Comparison of ENCODE assay signal across 7 mouse cellular contexts in the genomic region with DNA sequence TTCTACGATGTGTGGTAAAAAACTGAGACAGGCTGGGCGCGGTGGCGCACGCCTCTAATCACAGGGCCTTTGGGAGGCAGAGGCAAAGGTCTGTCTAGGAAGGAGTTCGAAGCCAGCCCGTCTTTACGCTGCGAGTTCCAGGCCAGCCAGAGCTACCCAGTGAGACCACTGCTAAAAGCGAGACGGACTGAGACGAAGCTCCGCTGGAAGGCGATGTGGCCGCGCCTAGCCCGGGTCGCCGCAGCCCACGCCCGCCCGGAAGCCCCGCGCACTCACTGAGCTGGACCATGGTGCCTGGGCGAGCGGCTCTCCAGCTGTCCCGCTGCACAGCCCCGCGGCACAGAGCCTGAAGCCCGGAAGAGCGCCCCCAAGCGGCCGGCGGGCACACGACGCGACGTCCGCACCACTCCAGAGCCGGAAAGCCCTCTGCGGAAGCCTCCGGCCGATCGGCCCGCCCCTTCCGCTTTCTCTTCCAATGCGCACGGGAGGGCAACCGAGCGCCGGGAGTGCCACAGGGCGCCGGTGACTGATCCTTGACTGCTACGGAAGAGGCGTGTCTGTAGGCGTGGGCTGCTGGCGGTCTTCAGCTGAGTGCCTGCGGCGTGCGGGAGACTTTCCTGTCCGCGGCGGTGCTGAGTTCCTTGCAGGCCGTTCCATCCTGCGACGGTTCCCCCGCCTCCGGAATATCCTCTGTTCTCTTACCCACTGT. TPM values are rescaled to one million over a fixed set of nuclear protein-coding genes. Genes with fewer than 3 reads are reported as not detected.
DNase-seq lines count a peak whose midpoint lies in the region; ATAC-seq lines count a peak whose summit lies in the region.

Gene Mrps16, minus strand, starts transcription at position 430 of the 709 bp plus-strand sequence.

- peak; percentile 93 for DNase-seq in adrenal gland, postnatal 25 days
- DNase-seq in heart, adult 11 months = peak; percentile 100
- DNase-seq in kidney, adult 18-20 months = peak; percentile 92
- peak; percentile 95 for DNase-seq in limb, embryonic 11.5 days (ENCODE audit: low spot score)
- DNase-seq in midbrain, embryonic 14.5 days = peak; percentile 98
- peak; percentile 89 to 93 for DNase-seq in spleen, adult 18-20 months

- H3K9me3 ChIP-seq in embryonic facial prominence, embryonic 12.5 days = no peaks in the 10 kb centered on the region
- no peaks in the 10 kb centered on the region for H3K9me3 ChIP-seq in limb, embryonic 11.5 days (ENCODE audit: control insufficient read depth, low read length)
- no peaks in the 10 kb centered on the region for H3K9me3 ChIP-seq in midbrain, embryonic 14.5 days (ENCODE audit: control insufficient read depth, low read length)

- peak within 1 kb of the TSS; percentile 88 for H3K27ac ChIP-seq in embryonic facial prominence, embryonic 12.5 days
- peak within 1 kb of the TSS; percentile 73 for H3K27ac ChIP-seq in limb, embryonic 11.5 days (replicated peaks; ENCODE audit: low read depth, low read length)
- peak within 1 kb of the TSS; percentile 86 for H3K27ac ChIP-seq in midbrain, embryonic 14.5 days (replicated peaks; ENCODE audit: low read depth, low read length)

- H3K4me1 ChIP-seq in embryonic facial prominence, embryonic 12.5 days = 0 out of 2 replicates have a peak, but pooled peaks cover 3% of the 10 kb centered on the region
- 0 out of 2 replicates have a peak, but pooled peaks cover 2% of the 10 kb centered on the region for H3K4me1 ChIP-seq in limb, embryonic 11.5 days (ENCODE audit: control insufficient read depth, insufficient read depth, low read length)
- peaks cover 4% of the 10 kb centered on the region for H3K4me1 ChIP-seq in midbrain, embryonic 14.5 days (ENCODE audit: control insufficient read depth, insufficient read depth, low read length)

- peaks cover 14% of the 10 kb centered on the region for H3K36me3 ChIP-seq in embryonic facial prominence, embryonic 12.5 days
- H3K36me3 ChIP-seq in limb, embryonic 11.5 days (ENCODE audit: control insufficient read depth, insufficient read depth, low read length) = peaks cover 4% of the 10 kb centered on the region
- peaks cover 7% of the 10 kb centered on the region for H3K36me3 ChIP-seq in midbrain, embryonic 14.5 days (ENCODE audit: control insufficient read depth, insufficient read depth, low read length)

- 1% methylated on average over 65 of the region's 68 CpGs for WGBS in embryonic facial prominence, embryonic 12.5 days
- under 1% methylated on average over 67 of the region's 68 CpGs for WGBS in limb, embryonic 11.5 days
- WGBS in midbrain, embryonic 14.5 days = under 1% methylated on average over 68 of the region's 68 CpGs

- H3K4me3 ChIP-seq in embryonic facial prominence, embryonic 12.5 days = peak within 1 kb of the TSS; percentile 84
- H3K4me3 ChIP-seq in limb, embryonic 11.5 days (ENCODE audit: low read depth, low read length) = peak within 1 kb of the TSS; percentile 74
- peak within 1 kb of the TSS; percentile 82 for H3K4me3 ChIP-seq in midbrain, embryonic 14.5 days (replicated peaks; ENCODE audit: low read depth, low read length)

- ATAC-seq in embryonic facial prominence, embryonic 12.5 days (ENCODE audit: insufficient number of reproducible peaks, insufficient read depth, low FRiP score, low TSS enrichment) = peak; percentile 92
- peak; percentile 96 for ATAC-seq in limb, embryonic 11.5 days (ENCODE audit: insufficient number of reproducible peaks, low FRiP score, low TSS enrichment, low read depth)
- peak; percentile 94 for ATAC-seq in midbrain, embryonic 14.5 days (ENCODE audit: low FRiP score, low TSS enrichment)

- no peaks in the 10 kb centered on the region for H3K27me3 ChIP-seq in embryonic facial prominence, embryonic 12.5 days
- H3K27me3 ChIP-seq in limb, embryonic 11.5 days (ENCODE audit: control insufficient read depth, insufficient read depth, low read length) = no peaks in the 10 kb centered on the region
- no peaks in the 10 kb centered on the region for H3K27me3 ChIP-seq in midbrain, embryonic 14.5 days (ENCODE audit: control insufficient read depth, insufficient read depth, low read length)

- H3K9ac ChIP-seq in embryonic facial prominence, embryonic 12.5 days = peak within 1 kb of the TSS; percentile 86
- peak within 1 kb of the TSS; percentile 83 for H3K9ac ChIP-seq in limb, embryonic 11.5 days (ENCODE audit: low read length)
- H3K9ac ChIP-seq in midbrain, embryonic 14.5 days (replicated peaks; ENCODE audit: low read length) = peak within 1 kb of the TSS; percentile 82

- H3K4me2 ChIP-seq in embryonic facial prominence, embryonic 12.5 days (replicated peaks) = peak within 1 kb of the TSS; percentile 57
- peak within 1 kb of the TSS; percentile 57 for H3K4me2 ChIP-seq in limb, embryonic 11.5 days (ENCODE audit: low read depth, severe bottlenecking)
- peak within 1 kb of the TSS; percentile 64 for H3K4me2 ChIP-seq in midbrain, embryonic 14.5 days (ENCODE audit: low read length)

RNA-seq across cellular contexts. Expression of gene Mrps16, which starts in this region (rescaled TPM):
- total RNA-seq in adrenal gland, postnatal 25 days (2021) = 51.0 and 53.3 TPM in 2 replicates
- 87.4 and 91.6 TPM in 2 replicates for polyA plus RNA-seq in embryonic facial prominence, embryonic 12.5 days (2016; fragmentation: Nextera tagmentation; extraction: Ambion mirVana)
- polyA plus RNA-seq in limb, embryonic 11.5 days (2014; fragmentation: Nextera tagmentation; extraction: Ambion mirVana) = 82.0 and 86.3 TPM in 2 replicates
- polyA plus RNA-seq in midbrain, embryonic 14.5 days (2014; fragmentation: Nextera tagmentation; extraction: Ambion mirVana) = 62.8 and 68.3 TPM in 2 replicates

Comparison
In these comparisons a context has a peak if more than half of its experiments do, and no peak if none do; other contexts are left out.
1. Peak in every context shown above with its lines: DNase-seq, ATAC-seq, H3K4me3 ChIP-seq and H3K27ac ChIP-seq.